Mouse (Mus musculus): ENCODE data around the gene Gm40193.

- TF ChIP-seq GATA1 (IDR thresholded peaks at IDR 0.05; ENCODE audit: low read length) (no peak), TAL1 (IDR thresholded peaks at IDR 0.05; ENCODE audit: low read length) (no peak)
Observed at GRCm38 (mm10) chr11:70572348-70572902, 39.7 kb upstream of the Gm40193 start.
